Mouse (Mus musculus) heart, postnatal 0 days (tissue): ENCODE measurements at regions not wholly inside any gene's neighbourhood (a gene's known extent, or its start where the extent isn't known, plus 50 kb on each side); places are given as distances from the start of the nearest gene placed in this dataset.
"Not testable (repeated sequence)": the region's sequence is repeated elsewhere in the genome, so short reads cannot be mapped to it uniquely, and the experiment has no call there.

Source experiments
- ATAC-seq: fragments of 200-750 bp; cut with Nextera tagmentation; 2 replicates; pipeline ENCODE4 v1.8.0; 2017; ENCODE audit warnings: low read depth, moderate number of reproducible peaks, moderate library complexity; ENCODE audit not compliant: insufficient read depth
- DNase-seq: peaks from one replicate; pipeline ENCODE4 v3.0.0-alpha.2; 2016; ENCODE audit warnings: low spot score
- H3K27ac ChIP-seq: fragments of 300-500 bp; sonication (generic); 2 replicates; pipeline ENCODE4 v1.5.1; 2014; ENCODE audit warnings: low read depth, mild to moderate bottlenecking
- H3K27me3 ChIP-seq: fragments of 300-500 bp; sonication (generic); 2 replicates; pipeline ENCODE4 v1.6.1; 2014; ENCODE audit warnings: low read length, mixed read lengths; ENCODE audit not compliant: control insufficient read depth, insufficient read depth
- H3K36me3 ChIP-seq: fragments of 300-500 bp; sonication (generic); replicated peaks from 2 replicates; pipeline ENCODE4 v1.6.1; 2014; ENCODE audit warnings: low read length, mixed read lengths; ENCODE audit not compliant: control insufficient read depth, insufficient read depth
- H3K4me1 ChIP-seq: fragments of 300-500 bp; sonication (generic); 2 replicates; pipeline ENCODE4 v1.6.1; 2014; ENCODE audit warnings: antibody characterized with exemption; ENCODE audit not compliant: control insufficient read depth, insufficient read depth
- H3K4me2 ChIP-seq: fragments of 300-500 bp; sonication (generic); 2 replicates; pipeline ENCODE4 v1.6.1; 2014; ENCODE audit warnings: low read depth, mild to moderate bottlenecking, low read length, moderate library complexity
- H3K4me3 ChIP-seq: fragments of 300-500 bp; sonication (generic); 2 replicates; pipeline ENCODE4 v1.5.1; 2014; ENCODE audit warnings: low read depth, low read length
- H3K9ac ChIP-seq: fragments of 300-500 bp; sonication (generic); replicated peaks from 2 replicates; pipeline ENCODE4 v1.6.1; 2014; ENCODE audit warnings: low read depth, low read length, mixed read lengths
- H3K9me3 ChIP-seq: fragments of 300-500 bp; sonication (generic); replicated peaks from 2 replicates; pipeline ENCODE4 v1.6.1; 2016; ENCODE audit warnings: low read length; ENCODE audit not compliant: control insufficient read depth
- CTCF ChIP-seq: IDR thresholded peaks from 2 replicates; pipeline ENCODE4 v1.5.1; 2016; ENCODE audit warnings: antibody characterized with exemption, control low read depth, low read depth
- EP300 ChIP-seq: IDR thresholded peaks from 2 replicates; pipeline ENCODE4 v1.6.1; 2016; ENCODE audit warnings: antibody characterized with exemption, low read depth
- WGBS: fragments of 180-500 bp; shearing (Covaris S2); extraction: QIAGEN DNeasy Blood & Tissue Kit; methylation state at CpG from one replicate; pipeline ENCODE4 v1.1.7; 2014; 5-methylcytosine and 5-hydroxymethylcytosine counted together

- no peak for ATAC-seq
- WGBS: 33% methylated on average over 4 of the region's 4 CpGs
These were observed 204.1 kb upstream of the Zfp804a start for GRCm38 (mm10) chr2:81848836-81849410.

GRCm38 (mm10) chr2:81849927-81850326, 203.1 kb upstream of the Zfp804a start:
- Histone ChIP-seq H3K27me3 (no peaks in the 10 kb centered on the region), H3K9ac (no peak overlapping the region), H3K36me3 (no peaks in the 10 kb centered on the region), H3K4me2 (no peak overlapping the region), H3K4me3 (no peak overlapping the region), H3K27ac (no peak overlapping the region), H3K4me1 (no peaks in the 10 kb centered on the region), H3K9me3 (no peaks in the 10 kb centered on the region)
- DNase-seq (no peak), ATAC-seq (no peak)
- WGBS: 72% methylated on average over 4 of the region's 4 CpGs
- no peak for TF ChIP-seq CTCF
- no peak for TF ChIP-seq EP300

More at GRCm38 (mm10) chr2:81848836-81849410, 204.1 kb upstream of the Zfp804a start:
- Histone ChIP-seq H3K27me3 (no peaks in the 10 kb centered on the region), H3K36me3 (no peaks in the 10 kb centered on the region), H3K9me3 (no peaks in the 10 kb centered on the region), H3K27ac (no peak overlapping the region), H3K4me3 (no peak overlapping the region), H3K9ac (no peak overlapping the region), H3K4me2 (no peak overlapping the region), H3K4me1 (no peaks in the 10 kb centered on the region)
- DNase-seq: no peak
- no peak for TF ChIP-seq CTCF
- no peak for TF ChIP-seq EP300

- Histone ChIP-seq H3K4me1 (no peaks in the 10 kb centered on the region), H3K4me2 (no peak overlapping the region), H3K4me3 (no peak overlapping the region), H3K36me3 (no peaks in the 10 kb centered on the region), H3K27me3 (no peaks in the 10 kb centered on the region), H3K27ac (no peak overlapping the region), H3K9ac (no peak overlapping the region), H3K9me3 (no peaks in the 10 kb centered on the region)
- WGBS: 5% methylated on average over 1 of the region's 1 CpGs
- DNase-seq (peak; percentile 46), ATAC-seq (peak; percentile 75)
- TF ChIP-seq EP300 (no peak; the same call in 1 of the 2 replicates), CTCF (no peak)
These were observed 167.6 kb upstream of the Zfp804a start for GRCm38 (mm10) chr2:81885438-81885837.

GRCm38 (mm10) chr2:81892570-81892969, 160.5 kb upstream of the Zfp804a start:
- H3K4me2 ChIP-seq, DNase-seq, H3K4me1 ChIP-seq, H3K27ac ChIP-seq, H3K9me3 ChIP-seq, H3K9ac ChIP-seq, ATAC-seq, H3K27me3 ChIP-seq, H3K36me3 ChIP-seq, H3K4me3 ChIP-seq: not testable (repeated sequence)
- 3% methylated on average over 6 of the region's 7 CpGs for WGBS

GRCm38 (mm10) chr2:81939360-81939759, 113.7 kb upstream of the Zfp804a start:
- Histone ChIP-seq H3K27ac (no peak overlapping the region), H3K4me1 (no peaks in the 10 kb centered on the region), H3K4me3 (no peak overlapping the region), H3K9ac (no peak overlapping the region), H3K4me2 (no peak overlapping the region), H3K36me3 (no peaks in the 10 kb centered on the region), H3K27me3 (no peaks in the 10 kb centered on the region), H3K9me3 (no peaks in the 10 kb centered on the region)
- no peak for DNase-seq
- no peak for ATAC-seq
- 92% methylated on average over 3 of the region's 3 CpGs for WGBS
- no peak for TF ChIP-seq EP300
- TF ChIP-seq CTCF: no peak
